Mouse (Mus musculus) telencephalon, adult 2 months (tissue): ENCODE measurements around the gene Kcnma1.

Experiments used
- DNase-seq: peaks from one replicate; pipeline ENCODE4 v3.0.0-alpha.2; 2011; ENCODE audit warnings: low read depth, low spot score

The Kcnma1 gene

GRCm38 (mm10) chr14:23966471-23966870 is 47.8 kb downstream of the Kcnma1 start:
- peak; percentile 84 for DNase-seq

- DNase-seq = no peak
Observed at GRCm38 (mm10) chr14:23959061-23959460, 55.2 kb downstream of the Kcnma1 start.

DNA sequence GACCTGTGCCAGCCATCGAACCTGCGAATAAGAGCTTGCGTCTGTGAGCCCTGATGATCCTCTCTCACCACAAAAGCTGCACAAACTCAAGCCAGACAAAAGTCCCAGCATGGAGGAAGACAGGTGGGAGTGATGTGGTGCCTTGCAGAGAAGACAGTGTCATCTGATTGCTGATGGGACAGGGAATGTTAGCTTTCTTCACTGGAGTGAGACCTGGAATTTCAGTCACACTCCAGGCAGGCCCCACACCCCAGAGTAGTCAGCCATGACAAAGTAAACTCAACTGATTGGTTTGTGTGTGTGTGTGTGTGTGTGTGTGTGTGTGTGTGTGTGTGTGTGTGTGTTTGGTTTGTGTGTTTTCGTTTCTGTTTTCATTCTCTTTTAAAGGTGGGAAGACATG is 57.0 kb downstream of the Kcnma1 start:
- DNase-seq = no peak

GRCm38 (mm10) chr14:23943876-23944275 is 70.4 kb downstream of the Kcnma1 start:
- DNase-seq = no peak

GRCm38 (mm10) chr14:23943152-23943551 is 71.1 kb downstream of the Kcnma1 start:
- DNase-seq = no peak

GRCm38 (mm10) chr14:23942103-23942502 is 72.2 kb downstream of the Kcnma1 start:
- no peak for DNase-seq

GRCm38 (mm10) chr14:23935016-23935415 is 79.3 kb downstream of the Kcnma1 start:
- no peak for DNase-seq

GRCm38 (mm10) chr14:23931671-23932071 is 82.6 kb downstream of the Kcnma1 start:
- no peak for DNase-seq

- peak; percentile 41 for DNase-seq
Observed at GRCm38 (mm10) chr14:23929168-23929567, 85.1 kb downstream of the Kcnma1 start.

- peak; percentile 60 for DNase-seq
Observed at GRCm38 (mm10) chr14:23923356-23923755, 90.9 kb downstream of the Kcnma1 start.

GRCm38 (mm10) chr14:23922755-23923154 is 91.5 kb downstream of the Kcnma1 start:
- no peak for DNase-seq

DNA sequence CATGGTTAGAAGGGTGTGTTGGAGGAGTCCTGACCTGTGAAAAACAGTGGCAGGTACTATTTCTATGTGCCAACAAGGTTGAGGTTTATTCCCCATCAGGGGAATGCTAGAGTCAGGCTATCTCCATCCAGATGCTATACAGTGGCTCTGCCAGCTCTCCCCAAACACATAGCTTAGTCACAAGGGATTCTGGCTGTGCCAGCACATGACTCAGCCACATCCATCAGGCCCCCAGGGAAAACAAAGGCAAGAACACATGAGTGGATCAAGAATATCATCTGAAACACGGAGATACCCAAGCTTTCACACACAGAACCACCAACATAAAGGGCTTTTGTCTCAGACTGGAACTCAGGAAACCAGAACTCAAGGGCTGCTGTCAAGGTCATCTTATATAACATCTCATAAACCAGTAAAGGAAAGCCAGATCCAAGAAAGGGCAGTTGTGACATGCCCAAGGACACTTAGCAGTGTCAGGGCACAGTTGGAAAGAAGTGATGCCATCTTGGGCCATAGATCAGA is 103.1 kb downstream of the Kcnma1 start:
- DNase-seq = no peak

- no peak for DNase-seq
Observed at GRCm38 (mm10) chr14:23908564-23908963, 105.7 kb downstream of the Kcnma1 start.

DNA sequence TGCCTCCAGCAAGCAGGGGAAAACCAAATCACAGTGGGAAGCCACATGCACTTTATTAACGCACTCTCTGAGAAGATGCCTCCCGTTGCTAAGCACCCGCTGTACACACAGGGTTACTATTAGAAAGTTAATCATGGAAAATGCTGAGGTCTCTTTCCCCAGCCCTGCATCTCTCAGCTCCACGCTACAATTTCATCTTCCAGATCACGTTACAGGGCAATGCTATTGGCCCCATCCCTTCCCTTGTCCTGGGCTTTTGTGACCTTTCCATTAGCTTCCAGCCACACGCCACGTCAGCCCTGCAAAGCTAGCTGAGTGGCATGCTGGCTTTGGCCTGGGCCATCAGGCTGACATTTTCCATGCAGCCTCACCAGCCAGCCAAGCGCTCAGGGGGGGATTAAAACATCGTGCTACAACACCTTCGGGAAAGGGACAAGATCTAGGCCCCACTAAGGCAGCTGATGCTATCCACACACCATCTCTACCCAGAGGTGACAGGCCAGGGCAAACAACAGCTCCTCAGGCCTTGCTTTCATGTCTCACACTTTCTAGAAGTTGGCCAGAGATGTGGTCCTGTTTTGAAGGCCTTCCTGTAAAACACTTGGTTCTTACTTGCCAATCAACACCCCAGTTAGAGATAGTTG is 111.5 kb downstream of the Kcnma1 start:
- no peak for DNase-seq

DNA sequence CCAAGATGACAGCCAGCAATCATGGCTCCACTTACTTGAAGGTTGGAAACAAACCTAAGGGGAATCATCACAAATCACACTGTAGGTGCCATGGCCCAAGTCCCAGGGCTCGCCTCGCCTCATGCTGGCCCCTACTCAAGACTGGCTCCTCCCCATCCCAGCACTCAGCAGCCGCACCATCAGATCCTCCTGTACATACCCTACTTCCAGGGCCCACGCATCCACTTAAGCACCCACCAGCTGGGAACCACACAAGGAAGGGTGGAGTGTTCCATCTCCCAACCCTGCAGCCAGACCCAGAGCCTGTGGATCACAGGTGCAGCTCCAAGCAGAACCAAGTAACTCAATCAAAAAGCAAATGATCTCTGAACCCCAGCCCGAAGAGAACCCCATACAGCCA is 114.8 kb downstream of the Kcnma1 start:
- no peak for DNase-seq

DNA sequence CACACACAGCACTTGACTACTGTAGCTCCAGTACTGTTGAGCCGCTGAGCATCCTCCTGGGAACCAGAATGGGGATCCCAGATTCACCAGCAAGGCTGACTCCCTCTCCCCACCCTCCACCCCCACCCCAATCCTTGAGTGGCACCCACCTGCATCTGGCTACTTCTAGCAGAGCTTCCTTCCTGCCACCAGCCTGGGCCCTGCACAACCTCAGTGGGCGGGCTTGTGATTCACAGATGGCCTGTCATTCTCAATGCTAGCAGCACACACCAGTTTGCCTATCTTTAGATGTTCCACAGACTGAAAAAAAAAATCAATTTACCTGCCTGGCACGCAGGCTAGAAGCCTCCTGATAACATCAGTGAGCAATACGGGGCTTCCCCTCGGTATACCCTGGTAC is 116.5 kb downstream of the Kcnma1 start:
- peak; percentile 82 for DNase-seq

DNA sequence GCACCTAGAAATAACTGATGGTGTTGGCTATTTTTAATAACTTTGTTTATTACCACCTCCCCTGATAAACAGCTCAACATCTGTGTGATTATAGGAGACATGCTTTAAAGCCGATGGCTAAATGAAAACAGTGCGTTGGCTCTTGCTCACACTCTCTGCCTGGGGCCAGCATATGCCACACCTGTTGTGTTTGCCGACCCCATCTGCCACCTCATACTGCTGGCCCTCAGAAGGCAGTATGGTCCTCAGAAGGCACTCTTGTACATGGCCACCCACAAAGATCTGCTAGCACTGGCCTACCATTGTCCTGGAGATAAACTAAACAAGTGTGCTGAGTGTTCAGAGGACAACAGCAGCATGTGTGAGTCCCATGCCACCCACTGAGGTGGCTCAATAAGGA is 118.3 kb downstream of the Kcnma1 start:
- DNase-seq = no peak

- no peak for DNase-seq
Observed at GRCm38 (mm10) chr14:23886112-23886511, 128.2 kb downstream of the Kcnma1 start.

DNA sequence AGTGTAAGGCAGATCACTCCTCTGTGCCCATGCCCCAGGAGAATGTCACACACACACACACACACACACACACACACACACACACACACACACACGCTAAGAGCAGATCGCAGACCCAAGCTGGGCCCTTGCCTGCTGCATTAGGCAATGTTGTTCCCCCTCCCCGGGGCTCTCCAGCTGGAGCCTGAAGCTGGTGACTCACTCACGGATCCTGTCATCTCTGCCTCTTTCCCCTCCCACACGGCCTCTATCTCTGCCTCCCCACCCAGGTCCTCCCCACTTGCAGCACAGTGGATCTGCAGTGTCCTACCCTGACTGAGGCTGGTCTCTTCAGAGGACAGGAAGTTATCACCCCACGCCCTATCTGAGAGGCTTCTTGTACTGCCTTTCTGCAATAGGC is 128.8 kb downstream of the Kcnma1 start:
- DNase-seq = peak; percentile 88

- DNase-seq = no peak
Observed at GRCm38 (mm10) chr14:23885071-23885470, 129.2 kb downstream of the Kcnma1 start.

- DNase-seq = no peak
Observed at GRCm38 (mm10) chr14:23882001-23882400, 132.3 kb downstream of the Kcnma1 start.

GRCm38 (mm10) chr14:23879331-23879730 is 135.0 kb downstream of the Kcnma1 start:
- DNase-seq = no peak

DNA sequence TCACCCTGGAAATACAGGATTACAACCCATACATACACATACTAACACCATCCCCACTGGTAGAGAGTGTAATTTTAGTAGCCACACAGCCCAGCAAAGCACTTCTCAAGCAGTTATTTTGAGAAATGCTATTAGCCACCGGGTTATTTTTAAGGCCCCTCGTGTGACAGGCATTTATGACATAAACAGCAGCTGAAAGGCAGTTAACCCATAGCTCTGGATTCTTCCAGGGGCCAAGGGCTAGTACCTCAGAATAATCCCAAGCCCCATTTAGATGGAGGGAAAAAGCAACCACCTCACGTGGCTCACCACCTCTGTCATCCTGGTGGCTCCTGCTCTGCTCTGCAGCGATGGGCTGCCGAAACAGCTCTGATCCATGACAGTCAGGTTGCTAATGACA is 136.7 kb downstream of the Kcnma1 start:
- no peak for DNase-seq

DNA sequence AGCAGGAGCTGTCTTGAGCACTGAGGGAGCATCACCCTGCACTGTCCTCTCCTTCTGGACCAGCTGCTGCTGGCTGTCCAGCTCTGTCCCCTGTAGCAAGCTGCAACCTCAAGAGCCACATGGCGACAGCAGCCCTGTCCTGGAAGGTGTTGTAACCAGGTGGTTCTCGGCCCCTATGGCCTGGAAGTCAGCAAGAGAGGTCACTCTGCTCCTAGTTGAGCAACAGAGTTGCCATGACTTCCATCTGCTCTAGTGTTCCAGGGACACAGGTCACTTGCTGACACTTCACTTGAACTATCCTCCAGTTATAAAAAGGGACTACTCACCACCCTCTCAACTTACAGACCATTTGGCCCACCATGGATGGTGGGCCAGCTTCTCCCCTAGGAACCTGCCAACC is 139.7 kb downstream of the Kcnma1 start:
- DNase-seq = no peak
